Comparison of ENCODE assay signal across 8 mouse cellular contexts in genomic region chrX:153723110-153723916, GRCm38 (mm10). TPM values are rescaled to one million over a fixed set of nuclear protein-coding genes. Genes with fewer than 3 reads are reported as not detected.
DNase-seq lines count a peak whose midpoint lies in the region; ATAC-seq lines count a peak whose summit lies in the region.

Nbdy (plus strand) TSS chrX:153723590.

- H3K9ac ChIP-seq in intestine, embryonic 15.5 days, result peak within 1 kb of the TSS; percentile 53

- peak within 1 kb of the TSS; percentile 70 for H3K27ac ChIP-seq in intestine, embryonic 15.5 days

- peak; percentile 98 for ATAC-seq in intestine, embryonic 15.5 days

- H3K27me3 ChIP-seq in intestine, embryonic 15.5 days (replicated peaks), result no peaks in the 10 kb centered on the region
- no peaks in the 10 kb centered on the region for H3K27me3 ChIP-seq in megakaryocyte, embryonic 14.5 days (replicated peaks)

- DNase-seq in adrenal gland, postnatal 10 days, result peak; percentile 64
- peak; percentile 70 for DNase-seq in embryo, embryonic 9.5 days (ENCODE audit: extremely low spot score)
- DNase-seq in gastrocnemius, postnatal 4 days (ENCODE audit: low spot score in 2 of 2), result peak; percentile 17 to 35
- DNase-seq in left cerebral cortex, postnatal 10 days (ENCODE audit: extremely low spot score in 1 of 2, low spot score in 2 of 2), result peak; percentile 46 to 60
- DNase-seq in right cerebral cortex, adult 2 months (ENCODE audit: low spot score in 2 of 2), result peak; percentile 58 to 60
- peak; percentile 26 to 28 for DNase-seq in urinary bladder, postnatal 36 days (ENCODE audit: low spot score in 2 of 2)

- H3K4me2 ChIP-seq in intestine, embryonic 15.5 days (replicated peaks), result peak within 1 kb of the TSS; percentile 55

- 12% methylated on average over 32 of the region's 32 CpGs for WGBS in intestine, embryonic 15.5 days

- H3K9me3 ChIP-seq in intestine, embryonic 15.5 days, result no peaks in the 10 kb centered on the region
- H3K9me3 ChIP-seq in megakaryocyte, embryonic 14.5 days, result no peaks in the 10 kb centered on the region

- intact Hi-C loops in left cerebral cortex, postnatal 10 days (cut with DNase I), result no loop called here

- no peaks in the 10 kb centered on the region for H3K36me3 ChIP-seq in intestine, embryonic 15.5 days
- peaks cover 7% of the 10 kb centered on the region for H3K36me3 ChIP-seq in megakaryocyte, embryonic 14.5 days (replicated peaks; ENCODE audit: low read length)

- H3K4me1 ChIP-seq in intestine, embryonic 15.5 days (replicated peaks), result no peaks in the 10 kb centered on the region
- H3K4me1 ChIP-seq in megakaryocyte, embryonic 14.5 days, result no peaks in the 10 kb centered on the region; the same call in 1 of the 2 replicates

- H3K4me3 ChIP-seq in intestine, embryonic 15.5 days (replicated peaks), result peak within 1 kb of the TSS; percentile 52
- peak within 1 kb of the TSS; percentile 93 for H3K4me3 ChIP-seq in megakaryocyte, embryonic 14.5 days (replicated peaks)

RNA-seq across cellular contexts. Expression of gene Nbdy, which starts in this region (rescaled TPM):
- 10 to 100 TPM; 51.7 to 52.5 TPM for total RNA-seq in adrenal gland, postnatal 10 days (2021)
- 10 to 100 TPM; 32.3 to 39.5 TPM for total RNA-seq in gastrocnemius, postnatal 4 days (2021)
- 81.2 and 85.4 TPM in 2 replicates for polyA plus RNA-seq in intestine, embryonic 15.5 days (2015; fragmentation: Nextera tagmentation; extraction: Ambion mirVana)
- total RNA-seq in left cerebral cortex, postnatal 10 days (2021), result 10 to 100 TPM; 73.8 to 80.0 TPM
- polyA plus RNA-seq in megakaryocyte, embryonic 14.5 days (2012; ENCODE audit: insufficient read depth, low replicate concordance), result 57.1 and 107 TPM in 2 replicates

Comparison
In these comparisons a context has a peak if more than half of its experiments do, and no peak if none do; other contexts are left out.
1. Peak in every context shown above with its lines: DNase-seq, ATAC-seq, H3K4me3 ChIP-seq and H3K27ac ChIP-seq.